Mouse (Mus musculus): Measurements from ENCODE around the gene Krtap4-7. TPM values are rescaled to one million over a fixed set of nuclear protein-coding genes. Genes with fewer than 3 reads are reported as not detected.
"Not testable (repeated sequence)": the region's sequence is repeated elsewhere in the genome, so short reads cannot be mapped to it uniquely, and the experiment has no call there.

Krtap4-7 gene
- polyA plus RNA-seq (2014; fragmentation: Nextera tagmentation; extraction: Ambion mirVana), result not detected in 2 replicates

GRCm38 (mm10) chr11:99643635-99644139 lies at the start of gene Krtap4-7:
Gene Krtap4-7 (minus strand): TSS chr11:99644089.
- not testable (repeated sequence) for H3K4me2 ChIP-seq (replicated peaks; ENCODE audit: low read depth, low read length); H3K27me3 ChIP-seq (ENCODE audit: control insufficient read depth, insufficient read depth, low read length); H3K27ac ChIP-seq (ENCODE audit: low read depth, low read length); H3K4me3 ChIP-seq (ENCODE audit: low read length); H3K9ac ChIP-seq (ENCODE audit: low read depth, low read length); H3K9me3 ChIP-seq (ENCODE audit: control insufficient read depth, low read length); H3K36me3 ChIP-seq (ENCODE audit: control insufficient read depth, insufficient read depth, low read length); H3K4me1 ChIP-seq (ENCODE audit: control insufficient read depth, insufficient read depth, low read length); ATAC-seq (ENCODE audit: low FRiP score, low TSS enrichment)
- 84% methylated on average over 9 of the region's 9 CpGs for WGBS

- no peak for ATAC-seq (ENCODE audit: low FRiP score, low TSS enrichment)
- 90% methylated on average over 1 of the region's 1 CpGs for WGBS
- H3K4me3 ChIP-seq (ENCODE audit: low read length), result no peak within 1 kb of the TSS
Observed at GRCm38 (mm10) chr11:99690463-99690862, 46.6 kb upstream of the Krtap4-7 start, which contains the start of gene Gm14190. Gene Gm14190 (minus strand): TSS chr11:99690740.

GRCm38 (mm10) chr11:99685235-99685634 lies 41.3 kb upstream of the Krtap4-7 start:
- not testable (repeated sequence) for H3K4me2 ChIP-seq (replicated peaks; ENCODE audit: low read depth, low read length); ATAC-seq (ENCODE audit: low FRiP score, low TSS enrichment); H3K4me1 ChIP-seq (ENCODE audit: control insufficient read depth, insufficient read depth, low read length); H3K36me3 ChIP-seq (ENCODE audit: control insufficient read depth, insufficient read depth, low read length); H3K27ac ChIP-seq (ENCODE audit: low read depth, low read length); H3K27me3 ChIP-seq (ENCODE audit: control insufficient read depth, insufficient read depth, low read length); H3K4me3 ChIP-seq (ENCODE audit: low read length); H3K9ac ChIP-seq (ENCODE audit: low read depth, low read length); H3K9me3 ChIP-seq (ENCODE audit: control insufficient read depth, low read length)
- 76% methylated on average over 1 of the region's 1 CpGs for WGBS

More at GRCm38 (mm10) chr11:99690463-99690862, 46.6 kb upstream of the Krtap4-7 start, which contains the start of gene Gm14190:
- Histone ChIP-seq H3K9ac (ENCODE audit: low read depth, low read length) (no peak within 1 kb of the TSS), H3K36me3 (ENCODE audit: control insufficient read depth, insufficient read depth, low read length) (no peaks in the 10 kb centered on the region), H3K4me1 (ENCODE audit: control insufficient read depth, insufficient read depth, low read length) (no peaks in the 10 kb centered on the region), H3K27ac (ENCODE audit: low read depth, low read length) (no peak within 1 kb of the TSS), H3K4me2 (replicated peaks; ENCODE audit: low read depth, low read length) (no peak within 1 kb of the TSS), H3K9me3 (ENCODE audit: control insufficient read depth, low read length) (no peaks in the 10 kb centered on the region), H3K27me3 (ENCODE audit: control insufficient read depth, insufficient read depth, low read length) (no peaks in the 10 kb centered on the region)

DNA sequence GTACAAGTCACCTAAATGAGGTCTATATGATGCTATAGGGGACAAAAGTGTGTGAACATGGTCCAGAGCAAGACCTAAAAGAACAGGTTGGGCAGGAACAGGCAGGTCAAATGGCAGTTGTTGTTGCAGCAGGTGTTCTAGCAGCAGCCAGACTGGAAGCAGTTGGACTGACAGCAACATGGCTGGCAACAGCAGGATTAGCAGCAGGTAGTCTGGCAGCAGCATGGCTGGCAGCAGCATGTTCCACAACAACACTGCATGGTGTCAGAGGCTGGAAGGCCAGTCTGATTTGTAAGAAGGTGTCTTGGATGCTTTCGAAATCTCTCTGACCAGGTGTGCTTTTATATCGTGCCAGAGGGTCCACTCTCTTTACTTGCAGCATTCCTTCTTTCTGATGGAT lies 39.6 kb upstream of the Krtap4-7 start:
- no peak for ATAC-seq (ENCODE audit: low FRiP score, low TSS enrichment)
- 89% methylated on average over 2 of the region's 2 CpGs for WGBS
- no peaks in the 10 kb centered on the region for H3K4me1 ChIP-seq (ENCODE audit: control insufficient read depth, insufficient read depth, low read length)
- H3K36me3 ChIP-seq (ENCODE audit: control insufficient read depth, insufficient read depth, low read length), result no peaks in the 10 kb centered on the region
- H3K9ac ChIP-seq (ENCODE audit: low read depth, low read length), result no peak overlapping the region
- H3K27ac ChIP-seq (ENCODE audit: low read depth, low read length), result no peak overlapping the region
- no peak overlapping the region for H3K4me3 ChIP-seq (ENCODE audit: low read length)
- no peaks in the 10 kb centered on the region for H3K9me3 ChIP-seq (ENCODE audit: control insufficient read depth, low read length)
- H3K27me3 ChIP-seq (ENCODE audit: control insufficient read depth, insufficient read depth, low read length), result no peaks in the 10 kb centered on the region
- H3K4me2 ChIP-seq (replicated peaks; ENCODE audit: low read depth, low read length), result no peak overlapping the region

GRCm38 (mm10) chr11:99665860-99666259 lies 22.0 kb upstream of the Krtap4-7 start, which contains the start of gene Krtap4-6:
Gene Krtap4-6 (minus strand): TSS chr11:99665960.
- Histone ChIP-seq H3K4me1 (ENCODE audit: control insufficient read depth, insufficient read depth, low read length) (no peaks in the 10 kb centered on the region), H3K36me3 (ENCODE audit: control insufficient read depth, insufficient read depth, low read length) (no peaks in the 10 kb centered on the region), H3K27ac (ENCODE audit: low read depth, low read length) (no peak within 1 kb of the TSS), H3K4me3 (ENCODE audit: low read length) (no peak within 1 kb of the TSS), H3K4me2 (replicated peaks; ENCODE audit: low read depth, low read length) (no peak within 1 kb of the TSS), H3K9me3 (ENCODE audit: control insufficient read depth, low read length) (no peaks in the 10 kb centered on the region; the same call in 1 of the 2 replicates), H3K27me3 (ENCODE audit: control insufficient read depth, insufficient read depth, low read length) (no peaks in the 10 kb centered on the region), H3K9ac (ENCODE audit: low read depth, low read length) (no peak within 1 kb of the TSS)
- ATAC-seq (ENCODE audit: low FRiP score, low TSS enrichment), result no peak

DNA sequence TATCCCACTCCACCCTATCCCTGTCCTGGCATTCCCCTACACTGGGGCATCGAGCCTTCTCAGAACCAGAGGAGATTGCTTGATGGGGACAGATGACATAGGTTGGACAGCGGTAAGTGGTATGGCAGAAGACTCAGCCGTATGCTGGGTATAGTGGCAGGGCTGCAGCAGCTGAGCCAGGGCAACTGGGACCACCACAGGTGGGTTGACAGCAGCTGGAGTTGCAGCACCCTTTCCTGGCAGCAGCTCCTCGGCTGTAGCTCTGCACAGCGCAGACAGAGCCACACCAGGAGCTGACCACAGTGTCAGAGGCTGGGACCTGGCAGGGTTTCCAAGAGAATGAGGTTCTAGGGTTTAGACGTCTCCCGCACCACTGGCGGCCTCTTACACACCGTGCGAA lies 18.9 kb upstream of the Krtap4-7 start:
- no peaks in the 10 kb centered on the region for H3K36me3 ChIP-seq (ENCODE audit: control insufficient read depth, insufficient read depth, low read length)
- no peak for ATAC-seq (ENCODE audit: low FRiP score, low TSS enrichment)

GRCm38 (mm10) chr11:99659256-99659655 lies 15.4 kb upstream of the Krtap4-7 start:
- ATAC-seq (ENCODE audit: low FRiP score, low TSS enrichment), result no peak
- no peaks in the 10 kb centered on the region for H3K36me3 ChIP-seq (ENCODE audit: control insufficient read depth, insufficient read depth, low read length)
- H3K9ac ChIP-seq (ENCODE audit: low read depth, low read length), result no peak overlapping the region
- no peak overlapping the region for H3K4me2 ChIP-seq (replicated peaks; ENCODE audit: low read depth, low read length)
- H3K27ac ChIP-seq (ENCODE audit: low read depth, low read length), result no peak overlapping the region
- no peak overlapping the region for H3K4me3 ChIP-seq (ENCODE audit: low read length)
- H3K9me3 ChIP-seq (ENCODE audit: control insufficient read depth, low read length), result no peaks in the 10 kb centered on the region; the same call in 1 of the 2 replicates
- no peaks in the 10 kb centered on the region for H3K4me1 ChIP-seq (ENCODE audit: control insufficient read depth, insufficient read depth, low read length)
- WGBS, result 74% methylated on average over 4 of the region's 4 CpGs
- no peaks in the 10 kb centered on the region for H3K27me3 ChIP-seq (ENCODE audit: control insufficient read depth, insufficient read depth, low read length)

More for the DNA sequence above, 18.9 kb upstream of the Krtap4-7 start:
- Histone ChIP-seq H3K27me3 (ENCODE audit: control insufficient read depth, insufficient read depth, low read length) (no peaks in the 10 kb centered on the region), H3K9ac (ENCODE audit: low read depth, low read length) (no peak overlapping the region), H3K4me3 (ENCODE audit: low read length) (no peak overlapping the region), H3K27ac (ENCODE audit: low read depth, low read length) (no peak overlapping the region), H3K9me3 (ENCODE audit: control insufficient read depth, low read length) (no peaks in the 10 kb centered on the region; the same call in 1 of the 2 replicates), H3K4me2 (replicated peaks; ENCODE audit: low read depth, low read length) (no peak overlapping the region), H3K4me1 (ENCODE audit: control insufficient read depth, insufficient read depth, low read length) (no peaks in the 10 kb centered on the region)
- WGBS, result 81% methylated on average over 10 of the region's 10 CpGs

DNA sequence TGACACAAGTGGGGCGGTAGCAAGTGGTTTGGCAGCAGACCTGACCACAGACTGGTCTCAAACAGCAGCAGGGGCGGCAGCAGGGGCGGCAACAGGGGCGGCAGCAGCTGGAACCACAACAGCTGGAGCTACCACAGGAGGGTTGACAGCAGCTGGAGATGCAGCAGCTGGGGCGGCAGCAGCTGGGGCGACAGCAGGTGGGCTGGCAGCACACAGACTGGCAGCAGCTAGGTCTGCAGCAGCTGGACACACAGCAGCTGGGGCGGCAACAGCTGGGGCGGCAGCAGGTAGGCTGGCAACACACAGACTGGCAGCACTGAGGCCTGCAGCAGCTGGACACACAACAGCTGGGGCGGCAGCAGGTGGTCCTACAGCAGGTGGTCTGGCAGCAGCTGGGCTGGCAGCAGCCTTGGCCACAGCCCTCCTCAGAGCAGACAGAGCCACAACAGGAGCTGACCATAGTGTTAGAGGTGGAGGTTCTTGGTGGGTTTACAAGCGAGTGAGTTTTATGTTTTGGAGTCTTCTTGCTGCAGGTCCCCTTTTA lies 14.7 kb upstream of the Krtap4-7 start, which contains the start of gene Gm11563:
Gm11563 (minus strand) TSS at position 494 of the 544 bp plus-strand sequence.
- H3K4me3 ChIP-seq (ENCODE audit: low read length); H3K27me3 ChIP-seq (ENCODE audit: control insufficient read depth, insufficient read depth, low read length); H3K4me1 ChIP-seq (ENCODE audit: control insufficient read depth, insufficient read depth, low read length); H3K9ac ChIP-seq (ENCODE audit: low read depth, low read length); H3K36me3 ChIP-seq (ENCODE audit: control insufficient read depth, insufficient read depth, low read length); ATAC-seq (ENCODE audit: low FRiP score, low TSS enrichment); H3K9me3 ChIP-seq (ENCODE audit: control insufficient read depth, low read length); H3K27ac ChIP-seq (ENCODE audit: low read depth, low read length); H3K4me2 ChIP-seq (replicated peaks; ENCODE audit: low read depth, low read length): not testable (repeated sequence)
- WGBS, result 56% methylated on average over 10 of the region's 10 CpGs

GRCm38 (mm10) chr11:99657051-99657450 lies 13.2 kb upstream of the Krtap4-7 start:
- 45% methylated on average over 5 of the region's 5 CpGs for WGBS
- no peak for ATAC-seq (ENCODE audit: low FRiP score, low TSS enrichment)

More at GRCm38 (mm10) chr11:99657051-99657450, 13.2 kb upstream of the Krtap4-7 start:
- no peak overlapping the region for H3K9ac ChIP-seq (ENCODE audit: low read depth, low read length)
- no peak overlapping the region for H3K27ac ChIP-seq (ENCODE audit: low read depth, low read length)
- no peak overlapping the region for H3K4me3 ChIP-seq (ENCODE audit: low read length)
- H3K36me3 ChIP-seq (ENCODE audit: control insufficient read depth, insufficient read depth, low read length), result no peaks in the 10 kb centered on the region
- H3K9me3 ChIP-seq (ENCODE audit: control insufficient read depth, low read length), result no peaks in the 10 kb centered on the region; the same call in 1 of the 2 replicates
- H3K4me1 ChIP-seq (ENCODE audit: control insufficient read depth, insufficient read depth, low read length), result no peaks in the 10 kb centered on the region
- no peaks in the 10 kb centered on the region for H3K27me3 ChIP-seq (ENCODE audit: control insufficient read depth, insufficient read depth, low read length)
- no peak overlapping the region for H3K4me2 ChIP-seq (replicated peaks; ENCODE audit: low read depth, low read length)

Data from kidney, embryonic 14.5 days (tissue).